Mouse (Mus musculus): ENCODE results near the gene Mreg. TPM values are rescaled to one million over a fixed set of nuclear protein-coding genes. Genes with fewer than 3 reads are reported as not detected.

Gene Mreg
- polyA plus RNA-seq, 1 experiment from 2014 or later: 1.2 TPM

DNA sequence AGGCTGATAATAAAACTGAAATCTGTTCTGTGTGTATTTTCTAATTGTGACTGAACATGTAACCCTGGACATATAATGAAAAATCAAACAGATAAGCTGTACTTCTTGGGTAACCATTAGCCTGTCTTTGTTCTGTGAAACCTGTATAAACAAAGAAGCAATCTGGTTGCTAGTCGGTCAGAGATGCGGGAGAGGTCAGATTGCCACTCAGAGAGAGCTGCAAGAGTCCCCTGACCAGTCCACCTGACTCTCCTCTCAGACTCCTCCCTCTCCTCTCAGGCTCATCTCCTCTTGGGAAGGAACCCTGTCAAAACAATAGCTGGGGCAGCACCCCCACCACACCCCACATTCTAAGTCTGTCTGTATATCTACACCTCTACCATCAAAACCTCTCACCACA, 7.0 kb upstream of the Mreg start:
- no peak for DNase-seq (ENCODE audit: low spot score)
- H3K27ac ChIP-seq (ENCODE audit: low read depth, low read length): no peak overlapping the region
- H3K27me3 ChIP-seq (replicated peaks; ENCODE audit: control insufficient read depth, insufficient read depth, low read length): no peaks in the 10 kb centered on the region
- no peaks in the 10 kb centered on the region for H3K4me1 ChIP-seq (ENCODE audit: control insufficient read depth, insufficient read depth, low read length)
- no peak overlapping the region for H3K4me3 ChIP-seq (ENCODE audit: low read depth, low read length)
- ATAC-seq: no peak
- no peaks in the 10 kb centered on the region for H3K9me3 ChIP-seq (replicated peaks; ENCODE audit: control insufficient read depth, low read length)
- no peaks in the 10 kb centered on the region for H3K36me3 ChIP-seq (ENCODE audit: control insufficient read depth, insufficient read depth, low read length)
- no peak overlapping the region for H3K4me2 ChIP-seq (ENCODE audit: low read length)
- no peak overlapping the region for H3K9ac ChIP-seq (ENCODE audit: low read length)
- 40% methylated on average over 2 of the region's 2 CpGs for WGBS

DNA sequence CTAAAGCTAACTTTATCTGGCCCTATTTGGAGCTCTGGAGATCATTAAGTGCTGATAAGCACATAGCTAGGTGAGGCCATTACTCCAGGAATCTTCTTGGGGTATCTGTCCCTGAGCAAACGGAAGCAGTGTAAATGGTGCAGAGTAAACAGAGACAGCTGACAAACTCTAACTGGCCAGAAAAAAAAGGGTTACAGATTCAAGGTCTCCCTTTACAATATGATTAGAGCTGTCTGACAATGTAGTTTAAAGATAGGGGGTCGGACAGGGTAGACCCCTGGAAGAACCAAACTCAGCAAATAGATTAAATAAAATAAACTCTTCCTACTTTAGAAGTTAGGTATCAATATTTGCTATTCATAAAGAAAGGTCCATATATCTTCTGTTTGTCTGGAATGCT, 6.5 kb upstream of the Mreg start:
- Histone ChIP-seq H3K36me3 (ENCODE audit: control insufficient read depth, insufficient read depth, low read length) (no peaks in the 10 kb centered on the region), H3K9ac (ENCODE audit: low read length) (no peak overlapping the region), H3K27ac (ENCODE audit: low read depth, low read length) (no peak overlapping the region), H3K4me2 (ENCODE audit: low read length) (no peak overlapping the region), H3K9me3 (replicated peaks; ENCODE audit: control insufficient read depth, low read length) (no peaks in the 10 kb centered on the region), H3K4me1 (ENCODE audit: control insufficient read depth, insufficient read depth, low read length) (no peaks in the 10 kb centered on the region), H3K4me3 (ENCODE audit: low read depth, low read length) (no peak overlapping the region), H3K27me3 (replicated peaks; ENCODE audit: control insufficient read depth, insufficient read depth, low read length) (no peaks in the 10 kb centered on the region)
- 82% methylated on average over 2 of the region's 2 CpGs for WGBS
- DNase-seq (ENCODE audit: low spot score) (no peak), ATAC-seq (no peak)

GRCm38 (mm10) chr1:72216761-72217160, 4.7 kb upstream of the Mreg start:
- Histone ChIP-seq H3K4me2 (ENCODE audit: low read length) (no peak overlapping the region), H3K4me1 (ENCODE audit: control insufficient read depth, insufficient read depth, low read length) (no peaks in the 10 kb centered on the region), H3K27ac (ENCODE audit: low read depth, low read length) (no peak overlapping the region), H3K9me3 (replicated peaks; ENCODE audit: control insufficient read depth, low read length) (no peaks in the 10 kb centered on the region), H3K27me3 (replicated peaks; ENCODE audit: control insufficient read depth, insufficient read depth, low read length) (no peaks in the 10 kb centered on the region), H3K4me3 (ENCODE audit: low read depth, low read length) (no peak overlapping the region), H3K36me3 (ENCODE audit: control insufficient read depth, insufficient read depth, low read length) (no peaks in the 10 kb centered on the region), H3K9ac (ENCODE audit: low read length) (no peak overlapping the region)
- ATAC-seq (no peak), DNase-seq (ENCODE audit: low spot score) (no peak)
- WGBS: 87% methylated on average over 7 of the region's 7 CpGs

DNA sequence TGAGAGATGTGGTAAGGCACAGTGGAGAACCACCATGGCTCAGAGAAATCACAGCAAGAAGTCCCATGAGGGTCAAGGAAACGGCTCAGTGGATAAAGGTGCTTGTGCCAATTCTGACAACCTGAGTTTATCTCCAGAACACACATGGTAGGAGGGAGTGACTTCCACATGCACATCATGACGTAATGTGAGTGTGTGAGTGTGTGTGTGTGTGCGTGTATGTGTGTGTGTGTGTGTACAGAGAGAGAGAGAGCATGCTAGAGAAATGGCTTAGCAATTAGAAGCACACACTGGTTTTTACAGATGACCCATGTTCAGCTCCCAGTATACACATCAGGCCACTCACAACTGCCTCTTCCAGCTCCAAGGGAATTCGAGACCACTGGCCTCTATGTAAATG, 3.1 kb upstream of the Mreg start:
- 89% methylated on average over 4 of the region's 4 CpGs for WGBS
- DNase-seq (ENCODE audit: low spot score): no peak

GRCm38 (mm10) chr1:72214470-72214961, 2.4 kb upstream of the Mreg start:
- H3K4me1 ChIP-seq (ENCODE audit: control insufficient read depth, insufficient read depth, low read length): no peaks in the 10 kb centered on the region
- no peaks in the 10 kb centered on the region for H3K36me3 ChIP-seq (ENCODE audit: control insufficient read depth, insufficient read depth, low read length)
- ATAC-seq: no peak
- H3K4me3 ChIP-seq (ENCODE audit: low read depth, low read length): no peak overlapping the region
- H3K9ac ChIP-seq (ENCODE audit: low read length): no peak overlapping the region
- no peaks in the 10 kb centered on the region for H3K9me3 ChIP-seq (replicated peaks; ENCODE audit: control insufficient read depth, low read length)
- H3K27me3 ChIP-seq (replicated peaks; ENCODE audit: control insufficient read depth, insufficient read depth, low read length): no peaks in the 10 kb centered on the region
- no peak overlapping the region for H3K4me2 ChIP-seq (ENCODE audit: low read length)
- 65% methylated on average over 7 of the region's 7 CpGs for WGBS
- DNase-seq (ENCODE audit: low spot score): no peak
- H3K27ac ChIP-seq (ENCODE audit: low read depth, low read length): no peak overlapping the region

More for the DNA sequence above, 3.1 kb upstream of the Mreg start:
- H3K27ac ChIP-seq (ENCODE audit: low read depth, low read length): no peak overlapping the region
- no peak overlapping the region for H3K4me3 ChIP-seq (ENCODE audit: low read depth, low read length)
- H3K36me3 ChIP-seq (ENCODE audit: control insufficient read depth, insufficient read depth, low read length): no peaks in the 10 kb centered on the region
- no peak overlapping the region for H3K9ac ChIP-seq (ENCODE audit: low read length)
- no peaks in the 10 kb centered on the region for H3K27me3 ChIP-seq (replicated peaks; ENCODE audit: control insufficient read depth, insufficient read depth, low read length)
- no peaks in the 10 kb centered on the region for H3K4me1 ChIP-seq (ENCODE audit: control insufficient read depth, insufficient read depth, low read length)
- ATAC-seq: no peak
- no peaks in the 10 kb centered on the region for H3K9me3 ChIP-seq (replicated peaks; ENCODE audit: control insufficient read depth, low read length)
- no peak overlapping the region for H3K4me2 ChIP-seq (ENCODE audit: low read length)

- H3K27me3 ChIP-seq (replicated peaks; ENCODE audit: control insufficient read depth, insufficient read depth, low read length): no peaks in the 10 kb centered on the region
- no peaks in the 10 kb centered on the region for H3K36me3 ChIP-seq (ENCODE audit: control insufficient read depth, insufficient read depth, low read length)
- DNase-seq (ENCODE audit: low spot score) (no peak), ATAC-seq (no peak)
- no peak overlapping the region for H3K4me2 ChIP-seq (ENCODE audit: low read length)
- WGBS: 82% methylated on average over 3 of the region's 3 CpGs
- H3K4me1 ChIP-seq (ENCODE audit: control insufficient read depth, insufficient read depth, low read length): no peaks in the 10 kb centered on the region
- H3K9ac ChIP-seq (ENCODE audit: low read length): no peak overlapping the region
- H3K4me3 ChIP-seq (ENCODE audit: low read depth, low read length): no peak overlapping the region
- no peak overlapping the region for H3K27ac ChIP-seq (ENCODE audit: low read depth, low read length)
- H3K9me3 ChIP-seq (replicated peaks; ENCODE audit: control insufficient read depth, low read length): no peaks in the 10 kb centered on the region
These were observed 1.8 kb upstream of the Mreg start for GRCm38 (mm10) chr1:72213954-72214353.

- Histone ChIP-seq H3K27ac (ENCODE audit: low read depth, low read length) (no peak overlapping the region), H3K9me3 (replicated peaks; ENCODE audit: control insufficient read depth, low read length) (no peaks in the 10 kb centered on the region), H3K36me3 (ENCODE audit: control insufficient read depth, insufficient read depth, low read length) (no peaks in the 10 kb centered on the region), H3K27me3 (replicated peaks; ENCODE audit: control insufficient read depth, insufficient read depth, low read length) (no peaks in the 10 kb centered on the region), H3K4me3 (ENCODE audit: low read depth, low read length) (peak overlapping the region; percentile 67), H3K9ac (ENCODE audit: low read length) (peak overlapping the region; percentile 75), H3K4me1 (ENCODE audit: control insufficient read depth, insufficient read depth, low read length) (no peaks in the 10 kb centered on the region), H3K4me2 (ENCODE audit: low read length) (peak overlapping the region; percentile 99)
- ATAC-seq: no peak
- peak; percentile 12 for DNase-seq (ENCODE audit: low spot score)
- 26% methylated on average over 17 of the region's 17 CpGs for WGBS
These were observed 1.1 kb downstream of the Mreg start for GRCm38 (mm10) chr1:72210803-72211679.

- ATAC-seq (no peak), DNase-seq (ENCODE audit: low spot score) (no peak)
- Histone ChIP-seq H3K9me3 (replicated peaks; ENCODE audit: control insufficient read depth, low read length) (no peaks in the 10 kb centered on the region), H3K4me1 (ENCODE audit: control insufficient read depth, insufficient read depth, low read length) (no peaks in the 10 kb centered on the region), H3K9ac (ENCODE audit: low read length) (no peak overlapping the region), H3K36me3 (ENCODE audit: control insufficient read depth, insufficient read depth, low read length) (no peaks in the 10 kb centered on the region), H3K27me3 (replicated peaks; ENCODE audit: control insufficient read depth, insufficient read depth, low read length) (no peaks in the 10 kb centered on the region), H3K4me2 (ENCODE audit: low read length) (no peak overlapping the region), H3K27ac (ENCODE audit: low read depth, low read length) (no peak overlapping the region), H3K4me3 (ENCODE audit: low read depth, low read length) (no peak overlapping the region)
- WGBS: 94% methylated on average over 5 of the region's 5 CpGs
These were observed 4.0 kb downstream of the Mreg start for GRCm38 (mm10) chr1:72208095-72208494.

DNA sequence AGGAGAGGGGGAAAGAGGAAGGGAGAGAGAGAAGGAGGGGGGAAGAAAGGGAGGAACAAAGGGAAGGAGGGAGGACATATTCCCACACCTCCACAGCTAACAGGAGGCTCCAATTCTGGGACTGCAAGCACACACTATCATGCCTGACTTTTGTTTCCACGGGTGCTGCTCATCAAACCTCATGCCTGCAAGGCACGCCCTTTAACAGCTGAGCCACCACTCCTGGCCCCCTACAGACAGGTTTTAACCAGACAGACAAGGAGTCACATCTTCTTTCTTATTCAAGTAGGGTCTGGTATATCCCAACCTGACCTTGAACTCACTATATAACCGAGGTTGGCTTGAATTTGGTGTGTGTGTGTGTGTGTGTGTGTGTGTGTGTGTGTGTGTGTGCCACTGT, 7.0 kb downstream of the Mreg start:
- Histone ChIP-seq H3K4me2 (ENCODE audit: low read length) (no peak overlapping the region), H3K9me3 (replicated peaks; ENCODE audit: control insufficient read depth, low read length) (no peaks in the 10 kb centered on the region), H3K27ac (ENCODE audit: low read depth, low read length) (no peak overlapping the region), H3K4me3 (ENCODE audit: low read depth, low read length) (no peak overlapping the region), H3K9ac (ENCODE audit: low read length) (no peak overlapping the region), H3K27me3 (replicated peaks; ENCODE audit: control insufficient read depth, insufficient read depth, low read length) (no peaks in the 10 kb centered on the region), H3K36me3 (ENCODE audit: control insufficient read depth, insufficient read depth, low read length) (no peaks in the 10 kb centered on the region), H3K4me1 (ENCODE audit: control insufficient read depth, insufficient read depth, low read length) (no peaks in the 10 kb centered on the region)
- 59% methylated on average over 3 of the region's 3 CpGs for WGBS
- ATAC-seq: no peak
- no peak for DNase-seq (ENCODE audit: low spot score)
